Mouse (Mus musculus): ENCODE data around the gene Herc6. TPM values are rescaled to one million over a fixed set of nuclear protein-coding genes. Genes with fewer than 3 reads are reported as not detected.
A peak's percentile ranks its signal among the peaks of the same experiment; 100 is the strongest.

The Herc6 gene
- 3.5 and 3.8 TPM in 2 replicates for polyA plus RNA-seq (2014; fragmentation: Nextera tagmentation; extraction: Ambion mirVana)

DNA sequence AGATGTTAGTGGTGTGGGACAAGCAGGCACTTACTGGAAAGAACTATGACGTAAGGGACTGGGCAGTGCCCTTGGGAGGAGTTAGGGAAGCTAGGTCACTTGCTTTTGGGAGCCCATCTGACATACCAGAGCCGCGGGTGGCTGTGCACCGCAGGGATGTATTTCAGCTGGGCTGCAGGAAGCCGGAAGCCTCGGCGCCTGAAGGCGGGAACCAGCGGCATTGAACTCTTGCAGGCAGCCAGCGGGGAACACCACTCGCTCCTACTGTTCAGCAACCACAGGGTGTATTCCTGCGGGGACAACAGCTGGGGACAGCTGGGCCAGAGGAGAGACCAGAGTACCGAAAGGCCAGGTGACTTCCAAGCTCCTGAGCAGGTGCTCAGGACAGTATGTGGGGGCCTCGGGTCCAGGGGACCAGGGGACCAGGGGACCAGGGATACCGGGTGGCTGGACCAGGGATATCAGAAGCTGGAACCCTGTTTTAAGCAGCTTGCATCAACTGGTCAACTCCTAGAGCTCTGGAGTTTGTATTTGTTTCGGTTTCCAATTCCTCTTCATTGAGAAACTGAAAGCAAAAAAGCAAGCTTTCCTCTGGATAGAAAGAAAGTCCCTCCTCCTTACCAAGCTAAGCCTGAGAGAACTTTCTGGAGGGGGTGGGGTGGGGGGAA is at the start of gene Herc6:
Herc6 (plus strand) TSS at position 120 of the 668 bp plus-strand sequence.
- 2% methylated on average over 16 of the region's 16 CpGs for WGBS
- peak within 1 kb of the TSS; percentile 38 for H3K4me3 ChIP-seq (ENCODE audit: low read depth, low read length)

DNA sequence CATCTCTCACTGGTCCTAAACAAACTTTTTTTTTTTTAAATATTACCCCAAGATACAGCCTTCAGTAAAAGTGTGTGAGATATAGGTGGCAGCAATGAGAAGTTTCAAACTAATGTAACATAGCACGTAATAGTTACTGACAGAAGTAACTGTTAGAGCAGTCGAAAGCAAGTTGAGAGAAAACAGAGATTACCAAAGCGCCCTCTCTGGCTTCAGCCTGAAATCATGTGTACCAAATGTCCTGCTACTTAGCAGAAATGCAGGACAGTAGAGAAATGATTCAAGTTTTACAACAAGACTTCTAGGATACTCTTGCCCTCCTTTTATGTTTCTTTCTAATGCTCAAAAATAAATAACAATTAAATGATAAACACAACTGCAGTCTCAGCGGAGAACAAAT is 49.8 kb upstream of the Herc6 start:
- no peak for ATAC-seq (replicated peaks; ENCODE audit: insufficient number of reproducible peaks, low FRiP score, low TSS enrichment, low read depth)
- WGBS, result 72% methylated on average over 4 of the region's 4 CpGs

More for the DNA sequence above, at the start of gene Herc6:
- no peaks in the 10 kb centered on the region for H3K9me3 ChIP-seq (replicated peaks; ENCODE audit: control insufficient read depth, low read length)
- H3K27ac ChIP-seq (replicated peaks; ENCODE audit: low read depth, low read length), result no peak within 1 kb of the TSS
- peak within 1 kb of the TSS; percentile 65 for H3K4me2 ChIP-seq (ENCODE audit: low read depth, low read length)
- peak; percentile 70 for ATAC-seq (replicated peaks; ENCODE audit: insufficient number of reproducible peaks, low FRiP score, low TSS enrichment, low read depth)
- H3K4me1 ChIP-seq (ENCODE audit: control insufficient read depth, insufficient read depth, low read length), result no peaks in the 10 kb centered on the region
- H3K9ac ChIP-seq (replicated peaks; ENCODE audit: low read length), result peak within 1 kb of the TSS; percentile 65
- no peaks in the 10 kb centered on the region for H3K36me3 ChIP-seq (replicated peaks; ENCODE audit: control insufficient read depth, insufficient read depth, low read depth, low read length)
- peak; percentile 69 for DNase-seq (ENCODE audit: low spot score)
- H3K27me3 ChIP-seq (ENCODE audit: control insufficient read depth, insufficient read depth, low read length), result no peaks in the 10 kb centered on the region

DNA sequence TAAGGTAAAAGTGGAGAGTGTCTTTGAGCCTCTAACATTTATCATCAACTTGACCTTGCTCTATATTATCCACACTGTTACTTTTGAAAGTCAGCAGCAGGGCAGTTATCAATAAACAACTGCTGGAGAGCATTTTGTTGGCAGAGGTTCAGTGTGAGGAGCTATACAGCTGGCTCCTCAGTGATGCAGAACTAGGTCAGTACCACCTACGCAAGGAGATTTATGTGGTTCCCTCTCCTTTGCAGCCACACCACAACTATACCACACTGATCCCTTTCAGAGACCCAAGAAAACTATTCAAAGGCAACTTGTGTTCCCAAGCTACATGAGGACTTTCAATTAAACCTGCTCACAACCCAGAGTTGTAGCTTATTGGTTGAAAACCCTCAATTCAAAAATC is 49.4 kb upstream of the Herc6 start:
- Histone ChIP-seq H3K4me1 (ENCODE audit: control insufficient read depth, insufficient read depth, low read length) (no peaks in the 10 kb centered on the region), H3K27ac (replicated peaks; ENCODE audit: low read depth, low read length) (no peak overlapping the region), H3K4me3 (ENCODE audit: low read depth, low read length) (no peak overlapping the region), H3K4me2 (ENCODE audit: low read depth, low read length) (no peak overlapping the region), H3K36me3 (replicated peaks; ENCODE audit: control insufficient read depth, insufficient read depth, low read depth, low read length) (no peaks in the 10 kb centered on the region), H3K9me3 (replicated peaks; ENCODE audit: control insufficient read depth, low read length) (no peaks in the 10 kb centered on the region), H3K27me3 (ENCODE audit: control insufficient read depth, insufficient read depth, low read length) (no peaks in the 10 kb centered on the region), H3K9ac (replicated peaks; ENCODE audit: low read length) (no peak overlapping the region)
- DNase-seq (ENCODE audit: low spot score), result no peak
- WGBS, result 71% methylated on average over 1 of the region's 1 CpGs
- no peak for ATAC-seq (replicated peaks; ENCODE audit: insufficient number of reproducible peaks, low FRiP score, low TSS enrichment, low read depth)

More for the DNA sequence above, 49.8 kb upstream of the Herc6 start:
- Histone ChIP-seq H3K27me3 (ENCODE audit: control insufficient read depth, insufficient read depth, low read length) (no peaks in the 10 kb centered on the region), H3K9me3 (replicated peaks; ENCODE audit: control insufficient read depth, low read length) (no peaks in the 10 kb centered on the region), H3K4me2 (ENCODE audit: low read depth, low read length) (no peak overlapping the region), H3K27ac (replicated peaks; ENCODE audit: low read depth, low read length) (no peak overlapping the region), H3K36me3 (replicated peaks; ENCODE audit: control insufficient read depth, insufficient read depth, low read depth, low read length) (no peaks in the 10 kb centered on the region), H3K4me1 (ENCODE audit: control insufficient read depth, insufficient read depth, low read length) (no peaks in the 10 kb centered on the region), H3K4me3 (ENCODE audit: low read depth, low read length) (no peak overlapping the region), H3K9ac (replicated peaks; ENCODE audit: low read length) (no peak overlapping the region)
- no peak for DNase-seq (ENCODE audit: low spot score)

DNA sequence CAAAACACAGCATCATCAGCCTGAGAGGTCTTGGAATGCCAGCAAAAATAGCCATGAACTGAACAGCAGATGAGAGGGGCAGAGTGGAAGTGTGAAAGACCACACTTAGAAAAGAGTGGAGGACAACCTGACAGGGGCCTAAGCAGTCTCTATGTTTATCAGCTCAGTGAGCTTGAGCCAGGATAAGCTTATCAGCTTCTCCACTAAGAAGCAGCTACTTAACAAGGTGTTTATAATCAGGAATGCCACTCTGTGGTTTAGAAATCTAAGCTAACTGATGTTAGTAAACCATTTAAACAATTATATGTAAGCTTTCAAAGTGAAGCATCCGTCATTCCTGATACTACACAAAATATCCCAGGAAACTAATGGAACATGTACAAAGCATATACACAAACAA is 48.8 kb upstream of the Herc6 start:
- WGBS, result 83% methylated on average over 1 of the region's 1 CpGs
- Histone ChIP-seq H3K4me1 (ENCODE audit: control insufficient read depth, insufficient read depth, low read length) (no peaks in the 10 kb centered on the region), H3K27ac (replicated peaks; ENCODE audit: low read depth, low read length) (no peak overlapping the region), H3K4me2 (ENCODE audit: low read depth, low read length) (no peak overlapping the region), H3K36me3 (replicated peaks; ENCODE audit: control insufficient read depth, insufficient read depth, low read depth, low read length) (no peaks in the 10 kb centered on the region), H3K9ac (replicated peaks; ENCODE audit: low read length) (no peak overlapping the region), H3K27me3 (ENCODE audit: control insufficient read depth, insufficient read depth, low read length) (no peaks in the 10 kb centered on the region), H3K9me3 (replicated peaks; ENCODE audit: control insufficient read depth, low read length) (no peaks in the 10 kb centered on the region), H3K4me3 (ENCODE audit: low read depth, low read length) (no peak overlapping the region)
- ATAC-seq (replicated peaks; ENCODE audit: insufficient number of reproducible peaks, low FRiP score, low TSS enrichment, low read depth) (no peak), DNase-seq (ENCODE audit: low spot score) (no peak)

DNA sequence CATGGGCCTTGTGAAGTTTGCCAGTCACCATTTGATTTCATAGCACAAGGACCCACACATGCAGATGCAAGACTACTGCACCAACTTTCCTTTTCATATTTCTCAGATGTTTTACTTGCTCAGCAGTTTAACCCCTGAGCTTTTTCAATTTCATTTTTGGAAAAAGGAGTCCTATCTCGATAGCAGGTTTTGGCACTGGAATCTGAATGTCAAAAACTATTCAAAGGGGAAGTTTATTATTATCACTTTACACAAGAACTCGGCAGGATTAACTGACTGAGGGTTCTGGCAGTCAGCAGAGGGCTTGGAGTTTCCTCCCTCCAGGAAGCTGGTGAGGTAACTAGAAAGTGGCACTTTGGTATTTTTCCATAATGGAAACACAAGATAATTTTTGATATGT is 47.4 kb upstream of the Herc6 start:
- H3K36me3 ChIP-seq (replicated peaks; ENCODE audit: control insufficient read depth, insufficient read depth, low read depth, low read length), result no peaks in the 10 kb centered on the region
- no peak overlapping the region for H3K9ac ChIP-seq (replicated peaks; ENCODE audit: low read length)
- DNase-seq (ENCODE audit: low spot score) (no peak), ATAC-seq (replicated peaks; ENCODE audit: insufficient number of reproducible peaks, low FRiP score, low TSS enrichment, low read depth) (no peak)
- no peaks in the 10 kb centered on the region for H3K27me3 ChIP-seq (ENCODE audit: control insufficient read depth, insufficient read depth, low read length)
- no peak overlapping the region for H3K27ac ChIP-seq (replicated peaks; ENCODE audit: low read depth, low read length)
- H3K9me3 ChIP-seq (replicated peaks; ENCODE audit: control insufficient read depth, low read length), result no peaks in the 10 kb centered on the region
- WGBS, result 72% methylated on average over 2 of the region's 2 CpGs
- H3K4me3 ChIP-seq (ENCODE audit: low read depth, low read length), result no peak overlapping the region
- no peaks in the 10 kb centered on the region for H3K4me1 ChIP-seq (ENCODE audit: control insufficient read depth, insufficient read depth, low read length)
- no peak overlapping the region; the same call in 1 of the 2 replicates for H3K4me2 ChIP-seq (ENCODE audit: low read depth, low read length)

DNA sequence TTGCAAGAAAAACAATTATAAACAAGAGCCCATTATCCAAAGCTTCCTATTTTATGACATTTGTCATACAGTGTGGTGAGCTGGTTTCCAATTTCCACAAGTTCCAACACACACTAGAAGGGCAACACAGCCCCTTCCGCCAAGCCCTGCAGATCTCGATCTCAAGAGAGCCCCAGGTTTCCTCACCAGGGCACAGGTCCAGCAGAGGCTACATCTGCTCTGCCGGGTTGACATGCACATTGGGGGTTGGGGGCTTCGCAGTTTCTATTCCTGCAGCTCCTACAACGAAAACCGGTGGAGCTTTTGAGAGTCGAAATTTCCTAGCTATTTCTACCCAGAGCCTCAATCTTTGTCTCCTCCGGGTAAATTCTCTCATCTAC is 46.6 kb upstream of the Herc6 start:
- Histone ChIP-seq H3K27ac (replicated peaks; ENCODE audit: low read depth, low read length) (no peak overlapping the region; the same call in 1 of the 2 replicates), H3K4me1 (ENCODE audit: control insufficient read depth, insufficient read depth, low read length) (no peaks in the 10 kb centered on the region), H3K9me3 (replicated peaks; ENCODE audit: control insufficient read depth, low read length) (no peaks in the 10 kb centered on the region), H3K9ac (replicated peaks; ENCODE audit: low read length) (peak overlapping the region; percentile 59), H3K4me3 (ENCODE audit: low read depth, low read length) (peak overlapping the region; percentile 67), H3K4me2 (ENCODE audit: low read depth, low read length) (peak overlapping the region; percentile 71), H3K27me3 (ENCODE audit: control insufficient read depth, insufficient read depth, low read length) (no peaks in the 10 kb centered on the region), H3K36me3 (replicated peaks; ENCODE audit: control insufficient read depth, insufficient read depth, low read depth, low read length) (no peaks in the 10 kb centered on the region)
- WGBS, result 3% methylated on average over 8 of the region's 8 CpGs
- no peak for DNase-seq (ENCODE audit: low spot score)
- no peak for ATAC-seq (replicated peaks; ENCODE audit: insufficient number of reproducible peaks, low FRiP score, low TSS enrichment, low read depth)

DNA sequence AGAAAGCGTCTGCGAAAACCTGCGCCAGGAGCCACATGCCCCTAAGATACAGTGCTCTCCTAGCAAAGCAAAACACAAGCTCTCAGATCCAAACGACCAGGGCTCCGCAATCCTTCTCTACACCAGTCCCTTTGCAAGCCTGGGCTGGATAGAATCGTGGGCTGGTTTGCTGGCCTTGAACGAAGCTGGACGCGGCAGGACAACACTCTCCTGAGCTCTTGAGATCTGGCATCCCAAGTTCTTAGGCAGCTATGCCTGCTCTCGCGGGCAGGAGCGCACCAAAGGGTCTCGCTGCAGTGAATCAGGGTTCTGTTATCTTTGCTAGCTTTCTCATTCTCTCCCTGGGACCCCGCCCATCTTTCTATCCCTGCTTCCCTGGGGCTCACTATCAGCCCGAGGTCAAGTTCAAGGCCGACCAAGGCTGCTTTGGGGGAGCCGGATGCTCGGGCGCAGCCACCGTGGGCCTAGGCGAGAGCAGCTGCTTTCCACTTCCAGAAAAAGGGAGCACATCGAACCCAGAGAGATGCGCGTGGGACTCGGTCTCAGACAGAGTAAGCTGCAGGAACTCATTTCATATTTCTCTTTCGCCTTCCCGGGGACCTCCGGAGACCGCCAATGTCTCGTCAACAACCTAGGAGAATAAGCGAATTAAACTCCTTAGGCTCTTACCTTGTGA is 46.1 kb upstream of the Herc6 start:
- WGBS, result under 1% methylated on average over 31 of the region's 31 CpGs
- H3K36me3 ChIP-seq (replicated peaks; ENCODE audit: control insufficient read depth, insufficient read depth, low read depth, low read length), result no peaks in the 10 kb centered on the region
- H3K9me3 ChIP-seq (replicated peaks; ENCODE audit: control insufficient read depth, low read length), result no peaks in the 10 kb centered on the region
- peak; percentile 17 for ATAC-seq (replicated peaks; ENCODE audit: insufficient number of reproducible peaks, low FRiP score, low TSS enrichment, low read depth)
- no peaks in the 10 kb centered on the region for H3K27me3 ChIP-seq (ENCODE audit: control insufficient read depth, insufficient read depth, low read length)
- DNase-seq (ENCODE audit: low spot score), result peak; percentile 53
- no peak overlapping the region; the same call in none of the 2 replicates for H3K27ac ChIP-seq (replicated peaks; ENCODE audit: low read depth, low read length)
- H3K4me3 ChIP-seq (ENCODE audit: low read depth, low read length), result peak overlapping the region; percentile 67
- no peaks in the 10 kb centered on the region for H3K4me1 ChIP-seq (ENCODE audit: control insufficient read depth, insufficient read depth, low read length)
- H3K4me2 ChIP-seq (ENCODE audit: low read depth, low read length), result peak overlapping the region; percentile 71
- H3K9ac ChIP-seq (replicated peaks; ENCODE audit: low read length), result peak overlapping the region; percentile 59

DNA sequence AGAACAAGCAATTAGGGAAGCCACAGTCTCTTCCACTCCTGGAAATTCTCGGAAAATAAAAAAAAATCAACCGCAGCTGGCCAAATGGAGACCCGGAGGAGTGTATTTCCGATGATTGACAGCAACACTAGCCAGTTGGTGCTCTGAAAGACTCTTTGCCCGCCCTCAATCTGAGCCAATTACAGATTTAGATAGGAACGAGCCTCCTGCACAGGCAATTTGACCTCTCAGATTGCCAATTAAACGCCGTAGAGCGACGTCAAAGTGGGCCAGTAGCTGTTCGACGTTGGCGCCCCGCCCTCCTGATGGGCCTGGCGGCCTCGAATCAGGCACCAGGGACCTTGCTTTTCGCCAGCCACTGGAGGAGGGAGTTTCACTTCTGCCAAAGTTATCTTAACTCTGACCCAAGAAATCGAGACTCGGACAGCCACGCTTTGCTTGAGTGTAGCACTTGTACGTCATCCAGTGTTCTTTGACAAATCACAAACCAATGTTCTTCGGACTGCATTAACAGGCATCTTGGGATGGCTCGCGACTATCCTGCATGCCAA is 45.3 kb upstream of the Herc6 start, which contains the start of gene Ppm1k:
Ppm1k (minus strand) TSS at position 83 of the 551 bp plus-strand sequence.
- no peaks in the 10 kb centered on the region for H3K27me3 ChIP-seq (ENCODE audit: control insufficient read depth, insufficient read depth, low read length)
- H3K4me1 ChIP-seq (ENCODE audit: control insufficient read depth, insufficient read depth, low read length), result no peaks in the 10 kb centered on the region
- H3K27ac ChIP-seq (replicated peaks; ENCODE audit: low read depth, low read length), result no peak within 1 kb of the TSS; the same call in none of the 2 replicates
- ATAC-seq (replicated peaks; ENCODE audit: insufficient number of reproducible peaks, low FRiP score, low TSS enrichment, low read depth), result peak; percentile 98
- no peaks in the 10 kb centered on the region for H3K9me3 ChIP-seq (replicated peaks; ENCODE audit: control insufficient read depth, low read length)
- H3K4me2 ChIP-seq (ENCODE audit: low read depth, low read length), result peak within 1 kb of the TSS; percentile 71
- H3K36me3 ChIP-seq (replicated peaks; ENCODE audit: control insufficient read depth, insufficient read depth, low read depth, low read length), result no peaks in the 10 kb centered on the region
- peak; percentile 98 for DNase-seq (ENCODE audit: low spot score)
- WGBS, result under 1% methylated on average over 24 of the region's 24 CpGs
- peak within 1 kb of the TSS; percentile 67 for H3K4me3 ChIP-seq (ENCODE audit: low read depth, low read length)
- H3K9ac ChIP-seq (replicated peaks; ENCODE audit: low read length), result peak within 1 kb of the TSS; percentile 59

Data from embryonic facial prominence, embryonic 11.5 days (tissue).